Comparison of ENCODE assay signal across 9 mouse cellular contexts in the genomic region with DNA sequence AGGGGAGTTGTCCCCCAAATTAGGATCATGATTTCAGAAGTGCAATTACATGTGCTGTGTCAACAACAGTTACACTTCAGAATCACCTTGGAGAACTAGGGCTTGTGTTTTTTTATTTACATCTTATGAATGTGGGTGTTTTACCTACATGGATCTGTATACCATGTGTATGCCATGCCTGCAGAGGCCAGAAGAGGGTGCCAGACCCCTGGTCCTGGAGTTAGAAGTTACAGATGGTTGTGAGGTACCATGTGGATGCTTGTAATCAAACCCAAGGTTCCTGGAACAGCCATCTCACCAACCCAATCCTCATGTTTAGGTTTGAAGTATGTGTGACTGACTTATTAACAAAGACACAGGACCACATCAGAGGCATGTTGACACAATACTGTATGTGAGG. TPM values are rescaled to one million over a fixed set of nuclear protein-coding genes. Genes with fewer than 3 reads are reported as not detected.
DNase-seq lines count a peak whose midpoint lies in the region; ATAC-seq and TF ChIP-seq lines count a peak whose summit lies in the region.
"Had no signal": no experiment of that assay in that cellular context is flagged by ENCODE, and none has a peak within 500 bp of the region (broad histone marks: within the 10 kb centered on the region; RNA-seq: fewer than 3 reads in every experiment).

No protein-coding gene starts in this region.

- no peak overlapping the region for H3K4me3 ChIP-seq in heart, adult 2 months
- H3K4me3 ChIP-seq in neural tube, embryonic 14.5 days (ENCODE audit: low read depth, low read length): no peak overlapping the region
- no peak overlapping the region for H3K4me3 ChIP-seq in neural tube, embryonic 15.5 days (replicated peaks)
- H3K4me3 ChIP-seq in stomach, postnatal 0 days (ENCODE audit: low read depth, low read length): no peak overlapping the region
- H3K4me3 ChIP-seq: neural tube, embryonic 12.5 days had no signal

- H3K79me2 ChIP-seq in heart, adult 2 months (replicated peaks; ENCODE audit: control insufficient read depth, insufficient read depth, low read length): peaks cover 1% of the 10 kb centered on the region; the same call in 1 of the 2 replicates

- peak; percentile 61 for TF ChIP-seq CTCF in heart, adult 2 months (IDR thresholded peaks at IDR 0.05)
- TF ChIP-seq CTCF in stomach, postnatal 0 days (IDR thresholded peaks at IDR 0.05; ENCODE audit: low read depth): peak; percentile 81

- peak; percentile 61 for ATAC-seq in neural tube, embryonic 14.5 days (ENCODE audit: low read depth)
- no peak for ATAC-seq in neural tube, embryonic 15.5 days (ENCODE audit: low FRiP score)
- ATAC-seq in stomach, postnatal 0 days (ENCODE audit: low FRiP score, low TSS enrichment): peak; percentile 68

- DNase-seq in heart, adult 2 months: no peak
- no peak for DNase-seq in heart, adult 18-20 months
- peak; percentile 54 to 58 for DNase-seq in cerebellum, postnatal 36 days
- peak; percentile 67 for DNase-seq in stomach, postnatal 0 days (ENCODE audit: low spot score)
- DNase-seq in heart, postnatal 25 days (ENCODE audit: low spot score): no peak
- no peak for DNase-seq in right cerebral cortex, postnatal 36 days (ENCODE audit: low spot score in 2 of 2)

- H3K9ac ChIP-seq in heart, adult 2 months (ENCODE audit: low read depth, low read length): no peak overlapping the region
- no peak overlapping the region for H3K9ac ChIP-seq in neural tube, embryonic 14.5 days (replicated peaks; ENCODE audit: low read depth, low read length)
- no peak overlapping the region for H3K9ac ChIP-seq in neural tube, embryonic 15.5 days (replicated peaks)
- H3K9ac ChIP-seq in stomach, postnatal 0 days (ENCODE audit: low read length): no peak overlapping the region
- H3K9ac ChIP-seq: neural tube, embryonic 12.5 days had no signal

- H3K27me3 ChIP-seq in heart, adult 2 months (ENCODE audit: control insufficient read depth, insufficient read depth, low read length): no peaks in the 10 kb centered on the region
- no peaks in the 10 kb centered on the region for H3K27me3 ChIP-seq in neural tube, embryonic 14.5 days (ENCODE audit: control insufficient read depth, insufficient read depth, low read length)
- H3K27me3 ChIP-seq in neural tube, embryonic 15.5 days (replicated peaks): no peaks in the 10 kb centered on the region
- no peaks in the 10 kb centered on the region for H3K27me3 ChIP-seq in stomach, postnatal 0 days (ENCODE audit: control insufficient read depth, insufficient read depth, low read length)
- H3K27me3 ChIP-seq: neural tube, embryonic 12.5 days had no signal

- intact Hi-C loops in heart, adult 2 months (cut with DNase I): no loop called here
- intact Hi-C loops in heart, postnatal 25 days (cut with DNase I): loop anchor here (5.0 kb wide), 1 partner anchor 129 kb away; no protein-coding TSS in a partner anchor

- H3K27ac ChIP-seq in heart, adult 2 months: no peak overlapping the region
- no peak overlapping the region for H3K27ac ChIP-seq in neural tube, embryonic 14.5 days (ENCODE audit: low read depth, low read length)
- no peak overlapping the region for H3K27ac ChIP-seq in neural tube, embryonic 15.5 days (replicated peaks)
- no peak overlapping the region for H3K27ac ChIP-seq in stomach, postnatal 0 days (replicated peaks)
- H3K27ac ChIP-seq: neural tube, embryonic 12.5 days had no signal

- TF ChIP-seq POLR2A in heart, adult 2 months (IDR thresholded peaks at IDR 0.05; ENCODE audit: insufficient read depth, low read depth, low read length): no peak

- H3K4me2 ChIP-seq in neural tube, embryonic 14.5 days (ENCODE audit: low read depth, low read length): no peak overlapping the region
- no peak overlapping the region for H3K4me2 ChIP-seq in neural tube, embryonic 15.5 days
- no peak overlapping the region for H3K4me2 ChIP-seq in stomach, postnatal 0 days (replicated peaks; ENCODE audit: low read depth)
- H3K4me2 ChIP-seq: neural tube, embryonic 12.5 days had no signal

- no peaks in the 10 kb centered on the region for H3K36me3 ChIP-seq in heart, adult 2 months (ENCODE audit: control insufficient read depth, insufficient read depth, low read length)
- H3K36me3 ChIP-seq in neural tube, embryonic 14.5 days (ENCODE audit: control insufficient read depth, insufficient read depth, low read length): peaks cover 39% of the 10 kb centered on the region
- peaks cover 59% of the 10 kb centered on the region for H3K36me3 ChIP-seq in neural tube, embryonic 15.5 days
- H3K36me3 ChIP-seq in stomach, postnatal 0 days (ENCODE audit: control insufficient read depth, insufficient read depth, low read length): peaks cover 38% of the 10 kb centered on the region

- no peaks in the 10 kb centered on the region for H3K9me3 ChIP-seq in neural tube, embryonic 14.5 days (ENCODE audit: control insufficient read depth, low read length)
- no peaks in the 10 kb centered on the region for H3K9me3 ChIP-seq in neural tube, embryonic 15.5 days (replicated peaks)
- H3K9me3 ChIP-seq in stomach, postnatal 0 days (ENCODE audit: control insufficient read depth, low read length): no peaks in the 10 kb centered on the region
- H3K9me3 ChIP-seq: neural tube, embryonic 12.5 days had no signal

- TF ChIP-seq EP300 in heart, adult 2 months (IDR thresholded peaks at IDR 0.05; ENCODE audit: insufficient read depth, low read depth, low read length): no peak
- no peak for TF ChIP-seq EP300 in stomach, postnatal 0 days (optimal IDR thresholded peaks at IDR 0.05)

- no peaks in the 10 kb centered on the region for H3K4me1 ChIP-seq in heart, adult 2 months (ENCODE audit: control insufficient read depth, insufficient read depth, low read length)
- H3K4me1 ChIP-seq in neural tube, embryonic 14.5 days (ENCODE audit: control insufficient read depth, insufficient read depth, low read length): no peaks in the 10 kb centered on the region
- no peaks in the 10 kb centered on the region for H3K4me1 ChIP-seq in neural tube, embryonic 15.5 days
- H3K4me1 ChIP-seq in stomach, postnatal 0 days (replicated peaks; ENCODE audit: control insufficient read depth, insufficient read depth): no peaks in the 10 kb centered on the region
- H3K4me1 ChIP-seq: neural tube, embryonic 12.5 days had no signal

RNA-seq across cellular contexts. Expression of gene Car15, which starts 20.4 kb away (rescaled TPM):
- 1 to 10 TPM; 1.6 to 2.9 TPM for total RNA-seq in heart, adult 2 months (2021)
- 4.6 and 5.2 TPM in 2 replicates for polyA plus RNA-seq in heart, adult 2 months (2012; rRNA removed)
- total RNA-seq in heart, adult 18-20 months (2021): 1 to 10 TPM; 1.7 to 2.1 TPM
- polyA plus RNA-seq in neural tube, embryonic 14.5 days (2014; fragmentation: Nextera tagmentation; extraction: Ambion mirVana): 3.9 and 4.0 TPM in 2 replicates
- polyA plus RNA-seq in neural tube, embryonic 15.5 days (2015; fragmentation: Nextera tagmentation; extraction: Ambion mirVana): 2.8 and 3.2 TPM in 2 replicates
- polyA plus RNA-seq in stomach, postnatal 0 days (2015; fragmentation: Nextera tagmentation; extraction: Ambion mirVana): 0.63 and 1.3 TPM in 2 replicates
- total RNA-seq in heart, postnatal 25 days (2021): 1 to 10 TPM; 1.8 to 2.5 TPM

RNA-seq across cellular contexts. Expression of gene B830017H08Rik, which starts 25.7 kb away (rescaled TPM):
- not detected for total RNA-seq in heart, adult 2 months (2021)
- polyA plus RNA-seq in heart, adult 2 months (2012; rRNA removed): not detected in 2 replicates
- not detected for total RNA-seq in heart, adult 18-20 months (2021)
- 4.7 and 6.5 TPM in 2 replicates for polyA plus RNA-seq in neural tube, embryonic 14.5 days (2014; fragmentation: Nextera tagmentation; extraction: Ambion mirVana)
- polyA plus RNA-seq in neural tube, embryonic 15.5 days (2015; fragmentation: Nextera tagmentation; extraction: Ambion mirVana): 4.0 and 5.3 TPM in 2 replicates
- not detected in 2 replicates for polyA plus RNA-seq in stomach, postnatal 0 days (2015; fragmentation: Nextera tagmentation; extraction: Ambion mirVana)
- total RNA-seq in heart, postnatal 25 days (2021): not detected

RNA-seq across cellular contexts. Expression of gene Gm20518, which starts 32.9 kb away (rescaled TPM):
- total RNA-seq in heart, adult 2 months (2021): under 1 TPM; 0.20 to 0.31 TPM
- 0.68 and 1.1 TPM in 2 replicates for polyA plus RNA-seq in heart, adult 2 months (2012; rRNA removed)
- under 1 TPM; 0.27 to 0.33 TPM for total RNA-seq in heart, adult 18-20 months (2021)
- polyA plus RNA-seq in neural tube, embryonic 14.5 days (2014; fragmentation: Nextera tagmentation; extraction: Ambion mirVana): 0.21 and 0.36 TPM in 2 replicates
- 0.35 and 0.40 TPM in 2 replicates for polyA plus RNA-seq in neural tube, embryonic 15.5 days (2015; fragmentation: Nextera tagmentation; extraction: Ambion mirVana)
- 0.07 TPM in 1 of 2 replicates, not detected in the other for polyA plus RNA-seq in stomach, postnatal 0 days (2015; fragmentation: Nextera tagmentation; extraction: Ambion mirVana)
- under 1 TPM; 0.17 to 0.68 TPM for total RNA-seq in heart, postnatal 25 days (2021)

RNA-seq across cellular contexts. Expression of gene Tssk1, which starts 35.4 kb away (rescaled TPM):
- under 1 TPM; 0.16 TPM for total RNA-seq in heart, adult 2 months (2021)
- 0.27 and 0.29 TPM in 2 replicates for polyA plus RNA-seq in heart, adult 2 months (2012; rRNA removed)
- under 1 TPM; 0.12 to 0.33 TPM for total RNA-seq in heart, adult 18-20 months (2021)
- 0.08 TPM in 1 of 2 replicates, not detected in the other for polyA plus RNA-seq in neural tube, embryonic 14.5 days (2014; fragmentation: Nextera tagmentation; extraction: Ambion mirVana)
- not detected in 2 replicates for polyA plus RNA-seq in neural tube, embryonic 15.5 days (2015; fragmentation: Nextera tagmentation; extraction: Ambion mirVana)
- polyA plus RNA-seq in stomach, postnatal 0 days (2015; fragmentation: Nextera tagmentation; extraction: Ambion mirVana): 0.06 and 0.11 TPM in 2 replicates
- total RNA-seq in heart, postnatal 25 days (2021): under 1 TPM; 0.05 to 0.11 TPM

RNA-seq across cellular contexts. Expression of gene Dgcr2, which starts 39.8 kb away (rescaled TPM):
- 10 to 100 TPM; 46.5 to 55.7 TPM for total RNA-seq in heart, adult 2 months (2021)
- 64.3 and 77.9 TPM in 2 replicates for polyA plus RNA-seq in heart, adult 2 months (2012; rRNA removed)
- 10 to 100 TPM; 43.5 to 48.3 TPM for total RNA-seq in heart, adult 18-20 months (2021)
- 98.8 and 104 TPM in 2 replicates for polyA plus RNA-seq in neural tube, embryonic 14.5 days (2014; fragmentation: Nextera tagmentation; extraction: Ambion mirVana)
- polyA plus RNA-seq in neural tube, embryonic 15.5 days (2015; fragmentation: Nextera tagmentation; extraction: Ambion mirVana): 97.7 and 99.0 TPM in 2 replicates
- 38.8 and 40.7 TPM in 2 replicates for polyA plus RNA-seq in stomach, postnatal 0 days (2015; fragmentation: Nextera tagmentation; extraction: Ambion mirVana)
- total RNA-seq in heart, postnatal 25 days (2021): 10 to 100 TPM; 46.5 to 49.5 TPM

Comparison
In these comparisons a context has a peak if more than half of its experiments do, and no peak if none do; other contexts are left out.
1. DNase-seq: peak in cerebellum, postnatal 36 days (2 of 2) and stomach, postnatal 0 days (single experiment); none in heart, adult 2 months (0 of 2), heart, adult 18-20 months (0 of 2), heart, postnatal 25 days (single experiment) and right cerebral cortex, postnatal 36 days (0 of 2).